ENCODE assay signal across 8 mouse cellular contexts in the genomic region with DNA sequence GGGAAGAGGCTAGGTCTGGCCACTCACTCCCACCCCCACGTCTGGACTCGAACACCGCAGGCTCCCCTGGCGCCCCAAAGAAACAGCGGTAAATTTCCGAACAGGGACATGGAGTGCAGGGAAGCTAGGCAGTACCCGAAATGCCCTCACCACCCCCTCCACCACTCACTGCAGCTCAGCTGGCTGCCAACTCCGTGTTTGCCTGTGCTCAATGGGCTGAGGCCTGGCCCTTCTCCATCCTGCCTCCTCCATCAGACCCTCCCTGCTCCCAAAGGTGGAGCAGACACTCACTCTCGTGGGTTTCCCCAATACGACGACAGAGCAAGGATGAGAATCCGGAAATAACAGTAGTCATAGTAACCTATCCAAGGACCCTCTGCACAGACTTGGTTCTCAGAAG. TPM values are rescaled to one million over a fixed set of nuclear protein-coding genes. Genes with fewer than 3 reads are reported as not detected.
DNase-seq lines count a peak whose midpoint lies in the region; ATAC-seq and TF ChIP-seq lines count a peak whose summit lies in the region.

No protein-coding gene starts in this region.

- no peaks in the 10 kb centered on the region for H3K36me3 ChIP-seq in testis, adult 2 months (ENCODE audit: control insufficient read depth, insufficient read depth, low read length)
- no peaks in the 10 kb centered on the region for H3K36me3 ChIP-seq in forebrain, embryonic 16.5 days (ENCODE audit: control insufficient read depth, insufficient read depth)
- no peaks in the 10 kb centered on the region for H3K36me3 ChIP-seq in kidney, embryonic 14.5 days (ENCODE audit: control insufficient read depth, insufficient read depth, low read length)
- H3K36me3 ChIP-seq in liver, embryonic 11.5 days (ENCODE audit: control insufficient read depth, insufficient read depth, low read length), result no peaks in the 10 kb centered on the region
- no peaks in the 10 kb centered on the region for H3K36me3 ChIP-seq in neural tube, embryonic 13.5 days

- peak; percentile 24; the same call in 1 of the 2 replicates for ATAC-seq in forebrain, embryonic 16.5 days
- no peak for ATAC-seq in kidney, embryonic 14.5 days (ENCODE audit: low FRiP score, low TSS enrichment)
- ATAC-seq in liver, embryonic 11.5 days (replicated peaks; ENCODE audit: low FRiP score), result no peak
- ATAC-seq in neural tube, embryonic 13.5 days (ENCODE audit: low read depth), result peak; percentile 24
- no peak for ATAC-seq in activated CD4-positive, CD25-positive, alpha-beta regulatory T cell, adult 4 months
- ATAC-seq in megakaryocyte-erythroid progenitor cell, adult 5-6 weeks (replicated peaks; ENCODE audit: low FRiP score, low TSS enrichment, poor library complexity, severe bottlenecking), result no peak

- no peak for DNase-seq in testis, postnatal 10 days (ENCODE audit: low spot score)
- DNase-seq in liver, embryonic 11.5 days (ENCODE audit: low spot score), result no peak

- 4% methylated on average over 12 of the region's 12 CpGs for whole genome bisulfite sequencing in forebrain, embryonic 16.5 days
- WGBS in kidney, embryonic 14.5 days, result 17% methylated on average over 12 of the region's 12 CpGs
- WGBS in liver, embryonic 11.5 days, result 42% methylated on average over 12 of the region's 12 CpGs
- 4% methylated on average over 12 of the region's 12 CpGs for WGBS in neural tube, embryonic 13.5 days

- no peaks in the 10 kb centered on the region for H3K27me3 ChIP-seq in testis, adult 2 months (ENCODE audit: control insufficient read depth, insufficient read depth, low read length)
- H3K27me3 ChIP-seq in forebrain, embryonic 16.5 days (replicated peaks; ENCODE audit: control insufficient read depth, insufficient read depth, low read length), result no peaks in the 10 kb centered on the region
- no peaks in the 10 kb centered on the region for H3K27me3 ChIP-seq in kidney, embryonic 14.5 days (ENCODE audit: control insufficient read depth, insufficient read depth, low read length)
- no peaks in the 10 kb centered on the region for H3K27me3 ChIP-seq in liver, embryonic 11.5 days (replicated peaks; ENCODE audit: control insufficient read depth, insufficient read depth, low read length)
- H3K27me3 ChIP-seq in neural tube, embryonic 13.5 days, result no peaks in the 10 kb centered on the region

- H3K4me1 ChIP-seq in testis, adult 2 months (ENCODE audit: control insufficient read depth, insufficient read depth, low read length), result peaks cover 50% of the 10 kb centered on the region
- peaks cover 63% of the 10 kb centered on the region for H3K4me1 ChIP-seq in forebrain, embryonic 16.5 days (replicated peaks; ENCODE audit: control insufficient read depth, insufficient read depth, low read length)
- peaks cover 59% of the 10 kb centered on the region for H3K4me1 ChIP-seq in kidney, embryonic 14.5 days (ENCODE audit: control insufficient read depth, insufficient read depth, low read length)
- peaks cover 46% of the 10 kb centered on the region for H3K4me1 ChIP-seq in liver, embryonic 11.5 days (replicated peaks; ENCODE audit: control insufficient read depth, insufficient read depth, low read length)
- H3K4me1 ChIP-seq in neural tube, embryonic 13.5 days (replicated peaks), result peaks cover 65% of the 10 kb centered on the region

- H3K9ac ChIP-seq in forebrain, embryonic 16.5 days (replicated peaks; ENCODE audit: low read depth, low read length), result peak overlapping the region; percentile 86
- peak overlapping the region; percentile 94 for H3K9ac ChIP-seq in kidney, embryonic 14.5 days (ENCODE audit: low read depth, low read length)
- H3K9ac ChIP-seq in liver, embryonic 11.5 days (ENCODE audit: low read depth, low read length), result no peak overlapping the region
- H3K9ac ChIP-seq in neural tube, embryonic 13.5 days, result peak overlapping the region; percentile 96

- TF ChIP-seq CTCF in testis, adult 2 months (IDR thresholded peaks at IDR 0.05; ENCODE audit: control insufficient read depth, insufficient read depth, insufficient replicate concordance, low read depth, low read length), result no peak

- no peak for TF ChIP-seq POLR2A in testis, adult 2 months (IDR thresholded peaks at IDR 0.05; ENCODE audit: control insufficient read depth, low read depth, low read length)

- peak overlapping the region; percentile 90 for H3K27ac ChIP-seq in testis, adult 2 months (ENCODE audit: control insufficient read depth, insufficient read depth, low read depth, low read length)
- peak overlapping the region; percentile 97 for H3K27ac ChIP-seq in forebrain, embryonic 16.5 days (ENCODE audit: low read length)
- peak overlapping the region; percentile 93; the same call in 1 of the 2 replicates for H3K27ac ChIP-seq in kidney, embryonic 14.5 days (ENCODE audit: low read depth, low read length)
- H3K27ac ChIP-seq in liver, embryonic 11.5 days (ENCODE audit: low read depth, low read length), result no peak overlapping the region
- peak overlapping the region; percentile 98 for H3K27ac ChIP-seq in neural tube, embryonic 13.5 days (replicated peaks)

- H3K4me3 ChIP-seq in testis, adult 2 months (ENCODE audit: control insufficient read depth, low read depth, low read length), result peak overlapping the region; percentile 85
- peak overlapping the region; percentile 74 for H3K4me3 ChIP-seq in forebrain, embryonic 16.5 days (replicated peaks; ENCODE audit: low read length)
- H3K4me3 ChIP-seq in kidney, embryonic 14.5 days (ENCODE audit: low read length), result peak overlapping the region; percentile 78
- H3K4me3 ChIP-seq in liver, embryonic 11.5 days (ENCODE audit: low read depth, low read length), result peak overlapping the region; percentile 89
- peak overlapping the region; percentile 92 for H3K4me3 ChIP-seq in neural tube, embryonic 13.5 days

- H3K4me2 ChIP-seq in forebrain, embryonic 16.5 days (ENCODE audit: low read length), result peak overlapping the region; percentile 93
- H3K4me2 ChIP-seq in kidney, embryonic 14.5 days (replicated peaks; ENCODE audit: low read depth, low read length), result peak overlapping the region; percentile 73
- H3K4me2 ChIP-seq in liver, embryonic 11.5 days, result peak overlapping the region; percentile 99
- H3K4me2 ChIP-seq in neural tube, embryonic 13.5 days, result peak overlapping the region; percentile 91

- no peaks in the 10 kb centered on the region for H3K9me3 ChIP-seq in forebrain, embryonic 16.5 days (ENCODE audit: control insufficient read depth, low read length)
- H3K9me3 ChIP-seq in kidney, embryonic 14.5 days (ENCODE audit: control insufficient read depth, low read length), result no peaks in the 10 kb centered on the region
- no peaks in the 10 kb centered on the region for H3K9me3 ChIP-seq in liver, embryonic 11.5 days (ENCODE audit: control insufficient read depth, low read length)
- H3K9me3 ChIP-seq in neural tube, embryonic 13.5 days, result no peaks in the 10 kb centered on the region

RNA-seq across cellular contexts. Expression of a gene that starts 2.2 kb away (rescaled TPM):
- polyA plus RNA-seq in testis, adult 2 months (2012; rRNA removed), result 28.0 and 31.7 TPM in 2 replicates
- 26.5 and 27.1 TPM in 2 replicates for polyA plus RNA-seq in forebrain, embryonic 16.5 days (2015; fragmentation: Nextera tagmentation; extraction: Ambion mirVana)
- polyA plus RNA-seq in kidney, embryonic 14.5 days (2014; fragmentation: Nextera tagmentation; extraction: Ambion mirVana), result 34.6 and 35.0 TPM in 2 replicates
- 14.0 and 17.2 TPM in 2 replicates for polyA plus RNA-seq in liver, embryonic 11.5 days (2014; fragmentation: Nextera tagmentation; extraction: Ambion mirVana)
- polyA plus RNA-seq in neural tube, embryonic 13.5 days (2015; fragmentation: Nextera tagmentation; extraction: Ambion mirVana), result 29.2 and 30.4 TPM in 2 replicates
- polyA plus RNA-seq in activated CD4-positive, CD25-positive, alpha-beta regulatory T cell, adult 4 months (2017; shearing (Covaris generic)), result 1 to 10 TPM; 2.9 to 8.0 TPM
- total RNA-seq in megakaryocyte-erythroid progenitor cell, adult 5-6 weeks (2014; fragmentation: Nextera tagmentation), result 48.7 and 54.4 TPM in 2 replicates
- 4.8 and 6.7 TPM in 2 replicates for total RNA-seq in megakaryocyte-erythroid progenitor cell, adult 5-6 weeks (2017)

Comparison
In these comparisons a context has a peak if more than half of its experiments do, and no peak if none do; other contexts are left out.
1. ATAC-seq: peak in forebrain, embryonic 16.5 days (single experiment) and neural tube, embryonic 13.5 days (single experiment); none in kidney, embryonic 14.5 days (single experiment), liver, embryonic 11.5 days (single experiment), activated CD4-positive, CD25-positive, alpha-beta regulatory T cell, adult 4 months (single experiment) and megakaryocyte-erythroid progenitor cell, adult 5-6 weeks (single experiment).
2. Peak in every context shown above with its lines, with median percentiles within 50 percentile points of each other: H3K4me3 ChIP-seq and H3K4me2 ChIP-seq.